Mouse (Mus musculus): Measurements from ENCODE around the gene Clcn3.
"Not testable (repeated sequence)": the region's sequence is repeated elsewhere in the genome, so short reads cannot be mapped to it uniquely, and the experiment has no call there.

Gene Clcn3

DNA sequence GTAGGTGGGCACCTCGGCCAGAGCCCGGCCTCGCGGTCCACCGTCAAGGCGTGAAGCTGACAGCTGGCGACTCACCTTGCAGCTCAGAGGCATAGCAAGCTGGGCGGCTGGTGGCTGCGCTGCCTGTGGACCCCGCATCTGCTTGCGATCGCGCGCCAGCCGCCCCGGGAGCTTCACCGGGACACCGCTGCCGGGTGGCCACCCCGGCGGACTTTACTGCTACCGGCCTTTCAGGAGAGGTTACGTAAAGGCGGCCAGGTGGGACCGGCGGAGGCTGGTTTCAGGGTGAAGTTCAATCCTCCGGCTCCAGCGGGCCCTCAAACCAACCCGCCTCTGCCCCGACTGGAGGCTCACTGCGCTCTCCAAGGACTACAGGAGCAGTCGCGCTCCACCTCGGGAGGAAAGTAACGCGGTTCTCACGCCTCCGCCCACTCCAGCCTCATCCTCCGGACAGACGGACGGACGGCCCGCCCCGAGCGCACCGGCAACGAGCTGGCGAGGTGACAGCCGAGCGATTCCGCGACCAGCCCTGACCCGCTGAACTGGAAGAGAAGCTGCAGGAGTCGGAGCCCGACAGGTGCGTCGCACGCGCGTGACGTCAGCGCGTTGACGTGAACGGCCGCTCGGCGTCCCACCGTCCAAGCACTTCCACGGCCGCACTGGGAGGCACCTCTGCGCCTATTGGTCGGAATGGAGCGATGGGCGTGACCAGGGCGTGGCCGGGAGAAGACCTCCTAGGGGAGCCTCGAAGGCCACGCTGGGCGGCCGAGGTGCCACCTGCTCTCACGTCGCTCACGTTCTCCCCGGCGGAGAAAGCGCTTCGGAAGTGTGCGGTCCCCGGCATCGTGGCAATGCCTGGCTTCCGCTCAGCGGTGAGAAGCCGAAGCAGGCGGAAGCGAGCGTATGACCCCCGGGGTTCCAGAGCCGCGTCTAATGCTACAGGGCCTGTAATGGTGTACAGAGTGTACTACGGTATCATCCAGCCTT lies at the start of gene Clcn3:
Clcn3 (minus strand) TSS at position 600 of the 987 bp plus-strand sequence.
- DNase-seq (ENCODE audit: low spot score), result peak; percentile 99

DNA sequence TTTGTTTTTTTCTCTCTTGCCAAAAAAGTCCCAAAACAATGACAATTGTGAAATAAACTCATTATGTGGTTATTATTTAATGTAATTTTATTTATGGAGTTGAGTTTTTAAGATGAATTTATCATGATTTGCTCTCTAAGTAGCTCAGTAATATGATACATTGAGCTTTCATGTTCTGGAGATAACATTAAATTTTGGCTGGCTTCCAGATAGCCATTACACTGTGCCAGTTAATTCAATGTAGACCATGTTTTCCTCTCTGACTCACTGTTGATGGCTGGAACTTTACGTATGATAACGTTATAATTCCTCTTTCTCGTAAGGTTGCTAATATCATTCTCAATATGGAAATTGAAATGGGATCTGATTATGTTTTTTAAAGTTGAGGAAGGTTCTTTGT lies 13.4 kb upstream of the Clcn3 start:
- peak; percentile 69 for DNase-seq (ENCODE audit: low spot score)

DNA sequence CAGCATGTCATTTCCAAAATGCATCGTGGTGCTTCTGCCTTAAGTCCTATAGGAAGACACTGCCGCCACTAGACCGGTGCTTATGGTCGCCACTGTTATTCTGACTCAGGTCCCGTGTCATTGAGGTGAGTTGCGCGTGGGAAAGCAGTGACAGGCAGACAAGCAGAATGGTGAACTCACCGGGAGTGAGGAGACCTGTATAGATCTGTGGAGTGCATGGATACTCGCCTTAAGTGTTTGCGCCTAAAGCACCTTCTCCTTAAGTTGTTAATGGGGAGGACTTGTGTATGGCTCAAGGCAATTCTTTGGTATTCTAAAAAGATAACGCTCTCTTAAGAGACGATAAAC lies 10.5 kb upstream of the Clcn3 start:
- DNase-seq (ENCODE audit: low spot score), result no peak

DNA sequence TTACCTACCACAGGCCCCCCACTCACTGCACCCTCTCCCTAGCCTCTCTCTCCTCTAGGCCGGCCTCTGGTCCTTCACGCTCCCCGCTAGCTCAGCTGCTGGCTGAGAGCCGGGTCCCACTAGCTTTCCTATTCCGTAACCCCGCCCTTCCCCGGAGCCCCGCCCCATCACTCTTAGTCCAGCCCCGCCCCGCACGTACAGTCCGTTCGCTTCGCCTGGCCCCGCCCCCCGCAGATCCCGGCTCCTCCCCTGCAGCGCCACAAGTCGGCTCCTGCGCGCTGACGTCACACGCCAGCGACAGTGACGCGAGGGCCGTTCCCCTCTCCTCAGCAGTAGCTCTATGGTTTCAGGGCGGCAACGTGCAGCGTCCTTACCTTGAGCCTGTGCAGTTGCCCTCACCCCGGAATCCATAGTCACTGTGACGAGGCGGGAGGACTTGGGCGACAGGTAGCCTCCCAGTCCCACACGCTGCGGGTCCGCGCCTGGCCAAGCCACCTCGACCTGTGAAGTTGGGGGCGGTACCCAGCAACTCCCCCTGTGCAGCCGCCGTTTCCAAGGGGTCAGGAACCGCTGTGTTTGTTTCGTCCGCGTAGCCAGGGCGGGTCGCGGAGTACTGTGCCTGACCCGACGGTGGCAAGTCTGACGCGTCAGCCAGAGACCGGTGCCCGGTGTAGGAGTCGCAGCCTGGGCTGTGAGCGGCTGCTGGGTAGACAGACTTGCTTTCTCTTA lies 10.0 kb upstream of the Clcn3 start, which contains the start of gene Nek1:
Nek1 (plus strand) TSS at position 286 of the 729 bp plus-strand sequence.
- DNase-seq (ENCODE audit: low spot score), result peak; percentile 97

DNA sequence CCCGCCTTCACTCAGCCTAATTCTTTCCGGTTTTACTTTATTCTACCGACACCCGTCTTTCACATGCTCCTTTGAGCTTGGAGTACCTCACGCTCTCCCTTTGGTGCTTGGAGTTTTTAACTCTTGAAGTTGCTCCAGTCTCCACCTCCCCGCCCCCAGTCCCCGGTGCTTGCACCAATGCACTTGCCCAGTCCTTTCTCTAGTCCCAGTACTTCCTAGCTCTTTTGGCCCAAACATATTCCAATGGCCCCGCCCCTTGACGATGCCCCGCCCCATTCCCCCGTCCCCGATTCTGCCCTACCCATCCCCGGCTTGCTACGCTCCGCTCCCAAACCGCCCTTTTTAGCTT lies 9.4 kb upstream of the Clcn3 start:
- no peak for DNase-seq (ENCODE audit: low spot score)

DNA sequence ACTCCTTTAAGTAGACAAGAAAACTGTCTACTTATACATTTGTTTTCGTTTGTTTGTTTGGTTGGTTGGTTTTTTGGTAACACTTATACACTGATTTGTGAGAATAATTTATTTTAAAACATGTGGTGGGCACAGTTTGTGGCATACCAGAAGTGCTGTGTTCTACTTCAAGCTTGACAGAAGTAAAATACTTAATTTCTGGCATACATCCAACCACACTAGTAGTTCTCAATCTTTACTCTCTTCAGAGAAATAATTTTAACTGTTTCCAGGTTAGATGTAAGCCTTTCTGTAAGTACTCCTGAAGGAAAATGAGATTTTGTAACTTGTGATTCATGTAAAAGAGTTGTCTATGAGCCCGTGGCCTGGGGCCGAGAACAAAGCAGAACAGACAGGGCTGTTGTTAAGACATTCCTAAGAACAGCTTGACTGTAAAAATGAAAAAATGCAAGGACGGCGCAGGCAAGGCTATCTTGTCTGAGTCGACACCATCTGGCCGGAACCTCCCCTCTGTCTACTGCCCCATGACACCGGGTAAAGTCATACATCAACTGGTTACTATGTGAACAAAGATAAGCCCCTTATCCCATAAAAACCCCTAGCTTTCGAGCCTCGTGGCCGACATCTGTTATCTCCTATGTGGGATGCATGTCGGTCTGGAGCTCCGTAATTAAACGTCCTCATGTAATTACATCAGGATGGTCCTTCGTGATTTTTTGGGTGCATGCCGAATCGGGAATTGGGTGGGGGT lies 1.3 kb upstream of the Clcn3 start:
- not testable (repeated sequence) for DNase-seq (ENCODE audit: low spot score)

DNA sequence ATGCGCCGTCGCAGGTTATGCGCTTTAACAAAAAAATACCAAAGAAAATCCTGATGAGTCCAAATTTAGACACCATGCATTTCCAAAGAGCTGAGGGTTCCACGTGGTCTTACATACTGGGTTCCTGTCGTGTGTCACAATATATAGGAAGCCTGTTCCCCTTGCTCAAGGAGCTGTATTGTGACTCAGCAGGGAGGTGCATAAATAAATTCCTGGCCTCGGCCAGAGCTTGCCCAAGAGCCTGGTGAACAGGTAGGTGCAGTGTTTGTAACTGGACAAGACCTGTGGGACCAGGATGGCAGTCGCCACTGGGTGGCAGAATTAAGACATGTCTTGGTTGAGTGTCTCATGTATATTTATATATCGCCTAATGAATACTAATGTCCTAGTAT lies 584 bp upstream of the Clcn3 start:
- peak; percentile 76 for DNase-seq (ENCODE audit: low spot score)

DNA sequence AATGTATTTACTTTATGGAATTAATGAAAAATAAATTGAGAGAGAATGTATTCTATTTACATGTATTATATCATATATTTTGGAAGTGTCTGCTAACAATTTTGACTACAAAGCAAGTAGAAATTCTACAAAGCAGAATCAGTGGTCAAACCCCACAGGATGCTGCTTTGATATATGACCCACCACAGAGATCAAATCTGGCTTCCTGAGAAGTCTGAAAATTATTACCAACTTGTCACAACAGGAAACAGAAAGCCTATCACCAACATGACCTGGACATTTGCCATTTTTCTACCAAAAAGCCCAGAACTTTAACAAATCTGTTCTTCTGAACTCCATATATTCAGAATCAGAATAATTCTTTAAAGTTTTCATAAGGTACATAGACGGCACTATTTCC lies 1.7 kb downstream of the Clcn3 start:
- no peak for DNase-seq (ENCODE audit: low spot score)

DNA sequence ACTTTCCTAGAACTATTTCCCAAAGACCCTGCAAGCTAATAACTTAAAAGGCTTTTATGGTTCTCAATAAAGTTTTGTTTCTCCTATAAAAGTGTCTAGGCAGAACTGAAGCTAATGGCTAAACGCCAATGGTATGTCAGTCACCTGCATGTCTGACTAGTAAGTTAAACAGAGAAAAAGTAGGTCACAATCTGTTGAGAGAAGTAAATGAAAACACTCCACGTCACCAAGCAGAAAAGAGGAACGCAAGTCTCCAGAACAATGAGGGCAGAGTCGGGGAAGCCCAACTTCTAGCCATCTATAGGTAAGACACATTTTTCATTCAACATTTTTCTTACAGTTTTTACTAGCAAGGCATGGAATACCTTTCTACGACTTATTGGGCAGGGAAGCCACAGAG lies 4.6 kb downstream of the Clcn3 start:
- DNase-seq (ENCODE audit: low spot score), result no peak

DNA sequence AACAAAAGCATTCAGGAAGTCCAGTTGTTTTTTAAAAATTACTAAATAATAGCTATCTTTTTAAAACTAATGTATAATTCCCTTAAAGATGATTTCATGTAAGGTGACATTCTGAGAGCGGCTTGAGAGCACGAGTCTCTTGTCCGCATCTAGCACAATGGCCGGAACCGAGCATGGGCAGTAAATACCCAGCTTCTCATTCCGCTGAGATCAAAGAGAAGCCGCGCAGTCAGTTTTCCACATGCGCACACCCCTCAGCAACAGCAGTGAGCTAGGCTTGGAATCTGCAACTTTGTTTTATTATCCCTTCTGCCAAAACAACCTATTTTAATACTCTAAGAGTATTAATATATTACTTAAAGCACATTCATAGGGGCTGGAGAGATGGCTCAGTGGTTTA lies 6.3 kb downstream of the Clcn3 start:
- DNase-seq (ENCODE audit: low spot score), result no peak

DNA sequence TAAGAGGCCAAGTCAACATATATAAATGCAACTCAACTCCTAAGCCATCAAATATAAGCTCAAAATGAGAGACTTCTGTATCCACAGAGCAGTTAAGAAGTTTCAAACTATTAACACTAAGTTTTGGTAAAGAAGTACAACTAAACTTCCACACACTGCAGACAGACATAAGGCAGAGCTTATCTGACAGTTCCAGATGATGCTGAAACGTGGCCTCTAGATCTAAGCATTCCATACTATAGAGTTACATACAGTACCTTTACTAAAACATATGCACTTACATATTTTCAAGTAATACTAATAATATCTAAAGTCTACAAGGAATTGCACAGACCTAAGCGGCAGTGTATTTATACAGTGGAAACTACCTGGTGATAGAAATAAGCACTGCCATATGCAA lies 8.3 kb downstream of the Clcn3 start:
- DNase-seq (ENCODE audit: low spot score), result no peak

GRCm38 (mm10) chr8:60973448-60973847 lies 9.7 kb downstream of the Clcn3 start:
- DNase-seq (ENCODE audit: low spot score), result no peak

DNA sequence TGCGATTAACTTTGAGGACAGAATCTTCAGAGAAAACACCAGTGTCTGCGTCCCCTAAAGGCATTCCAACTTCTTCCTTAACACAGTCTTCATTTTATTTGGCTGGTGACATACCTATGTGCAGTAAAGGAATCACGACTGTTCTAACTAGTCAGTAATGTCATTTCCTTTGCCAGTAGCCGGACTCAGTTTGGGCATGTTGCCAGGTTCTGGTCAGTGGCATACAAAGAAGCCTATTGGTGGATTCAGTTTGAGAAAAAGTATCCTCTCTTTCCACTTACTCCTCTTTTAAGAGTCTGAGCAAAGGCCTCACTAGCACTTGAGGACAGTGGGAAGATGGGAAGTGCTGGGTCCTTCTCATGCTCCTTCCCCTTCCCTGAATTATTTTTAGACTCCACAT lies 11.3 kb downstream of the Clcn3 start:
- peak; percentile 36 for DNase-seq (ENCODE audit: low spot score)

GRCm38 (mm10) chr8:60969091-60969490 lies 14.0 kb downstream of the Clcn3 start:
- no peak for DNase-seq (ENCODE audit: low spot score)

- no peak for DNase-seq (ENCODE audit: low spot score)
These were observed 17.4 kb downstream of the Clcn3 start for GRCm38 (mm10) chr8:60965741-60966140.

DNA sequence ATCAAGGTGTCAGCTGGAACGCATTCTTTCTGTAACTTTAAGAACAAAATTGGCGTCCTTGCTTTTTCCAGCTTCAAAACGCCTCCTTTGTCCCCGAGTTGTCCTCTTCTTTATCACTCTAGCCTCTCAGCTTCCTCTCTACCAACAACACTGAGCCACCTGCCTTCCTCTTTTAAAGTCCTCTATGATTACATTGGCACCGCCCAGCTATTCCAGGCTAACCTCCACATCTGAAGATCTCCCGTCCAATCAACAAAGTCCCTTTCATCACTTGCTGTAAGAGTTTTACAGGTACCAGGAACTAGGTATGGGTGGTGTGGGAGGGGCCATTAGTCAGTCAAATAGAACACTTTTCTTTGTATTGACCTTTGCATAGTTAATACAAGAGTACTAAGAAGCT lies 17.8 kb downstream of the Clcn3 start:
- DNase-seq (ENCODE audit: low spot score), result no peak

- DNase-seq (ENCODE audit: low spot score), result no peak
These were observed 18.6 kb downstream of the Clcn3 start for GRCm38 (mm10) chr8:60964518-60964917.

GRCm38 (mm10) chr8:60963931-60964330 lies 19.2 kb downstream of the Clcn3 start:
- no peak for DNase-seq (ENCODE audit: low spot score)

GRCm38 (mm10) chr8:60962763-60963162 lies 20.3 kb downstream of the Clcn3 start:
- DNase-seq (ENCODE audit: low spot score), result no peak

- no peak for DNase-seq (ENCODE audit: low spot score)
These were observed 26.3 kb downstream of the Clcn3 start for GRCm38 (mm10) chr8:60956847-60957246.

DNA sequence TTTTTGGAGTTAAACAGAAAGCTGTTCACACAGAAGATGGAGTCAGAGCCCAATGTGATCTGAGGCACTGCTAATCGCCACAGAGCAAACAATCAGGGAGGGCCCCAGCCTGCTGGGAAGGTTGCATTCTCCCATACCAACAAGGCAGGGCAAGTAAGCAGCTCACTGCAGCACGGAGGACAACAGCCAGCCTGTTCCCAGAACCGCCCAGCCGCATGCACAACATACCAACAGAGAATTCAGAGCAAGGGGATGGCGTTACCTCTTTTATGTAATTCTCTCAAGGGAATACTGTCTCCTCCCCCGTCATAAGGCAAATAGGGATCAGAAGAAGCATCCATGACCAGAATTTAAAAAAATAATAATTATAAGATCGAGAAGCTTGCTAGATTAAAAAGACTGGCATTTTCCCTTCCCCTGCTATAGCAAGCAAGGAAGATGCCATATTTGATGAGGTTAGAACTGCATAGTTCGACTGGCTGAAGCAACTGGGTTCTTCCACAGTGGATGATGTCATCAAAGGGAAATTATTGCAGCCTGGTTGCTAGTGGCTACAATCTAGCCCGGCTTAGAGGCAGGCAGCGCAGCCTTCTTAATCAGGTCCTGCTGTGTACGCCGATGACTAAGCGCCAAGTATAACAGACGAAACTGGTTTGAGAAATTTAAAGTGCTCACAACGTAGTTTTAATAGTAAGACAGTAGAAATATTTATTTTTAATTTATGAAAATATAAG lies 28.7 kb downstream of the Clcn3 start:
- peak; percentile 97 for DNase-seq (ENCODE audit: low spot score)

GRCm38 (mm10) chr8:60952803-60953202 lies 30.3 kb downstream of the Clcn3 start:
- DNase-seq (ENCODE audit: low spot score), result no peak
